In genomic region chr11:81767781-81768180, GRCm38 (mm10) we compare ENCODE assay signal across 9 mouse cellular contexts.
DNase-seq lines count a peak whose midpoint lies in the region; ATAC-seq and TF ChIP-seq lines count a peak whose summit lies in the region.
"Had no signal": no experiment of that assay in that cellular context is flagged by ENCODE, and none has a peak within 500 bp of the region (broad histone marks: within the 10 kb centered on the region; RNA-seq: fewer than 3 reads in every experiment).

No protein-coding gene starts in this region.

- H3K27ac ChIP-seq in layer of hippocampus, adult 2 months, result no peak overlapping the region

- H3K4me3 ChIP-seq in layer of hippocampus, adult 2 months, result no peak overlapping the region

- peak; percentile 18 for DNase-seq in gastrocnemius, postnatal 14 days
- DNase-seq in gastrocnemius, adult 8-10 months (ENCODE audit: low spot score in 2 of 2), result no peak
- peak; percentile 81 for DNase-seq in cerebellum, adult 9-11 months
- peak; percentile 41 to 56 for DNase-seq in layer of hippocampus, adult 2 months (ENCODE audit: low spot score in 2 of 2)
- DNase-seq in right cerebral cortex, adult 2 months (ENCODE audit: low spot score in 2 of 2), result peak; percentile 30 to 44
- DNase-seq in heart, postnatal 25 days (ENCODE audit: low spot score), result no peak
- DNase-seq in kidney, postnatal 25 days, result no peak
- DNase-seq: spleen, adult 18-20 months had no signal

- no peak for TF ChIP-seq CTCF in layer of hippocampus, adult 2 months (conservative IDR thresholded peaks at IDR 0.05)

- no peak for ATAC-seq in activated CD4-positive, CD25-positive, alpha-beta regulatory T cell, adult 4 months

- intact Hi-C loops in gastrocnemius, postnatal 14 days (cut with DNase I; ENCODE audit: low total_unique reads), result no loop called here
- intact Hi-C loops in heart, postnatal 25 days (cut with DNase I), result loop anchor here (10.0 kb wide), 1 partner anchor 133 kb away; no protein-coding TSS in a partner anchor

Comparison
In these comparisons a context has a peak if more than half of its experiments do, and no peak if none do; other contexts are left out.
1. DNase-seq: peak in gastrocnemius, postnatal 14 days (single experiment), cerebellum, adult 9-11 months (single experiment), layer of hippocampus, adult 2 months (2 of 2) and right cerebral cortex, adult 2 months (2 of 2); none in gastrocnemius, adult 8-10 months (0 of 2), heart, postnatal 25 days (single experiment) and kidney, postnatal 25 days (0 of 2).